Mouse (Mus musculus): ENCODE data around the gene Adamts17. TPM values are rescaled to one million over a fixed set of nuclear protein-coding genes. Genes with fewer than 3 reads are reported as not detected.

Gene Adamts17
- total and polyA plus RNA-seq, 3 experiments = under 0.01 TPM; not detected in 2

DNA sequence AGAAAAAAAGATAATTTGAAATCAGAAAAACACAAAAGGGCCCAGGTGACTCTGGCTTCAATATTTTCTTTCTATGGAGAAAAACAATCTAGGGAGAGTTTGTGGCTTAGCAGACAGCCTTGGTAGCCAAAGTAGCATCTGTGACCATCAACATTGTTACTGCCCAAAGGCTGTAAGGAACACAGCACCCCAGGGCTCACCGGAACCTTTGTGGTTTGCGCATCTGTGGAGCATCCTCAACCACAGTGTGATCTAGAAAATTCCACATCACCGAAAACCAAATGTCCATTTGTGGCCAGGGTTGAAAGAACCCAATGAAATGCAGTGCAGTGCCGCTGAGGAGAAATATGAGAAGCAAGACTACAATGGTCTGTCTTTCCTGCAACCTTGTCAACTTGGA is 27.2 kb upstream of the Adamts17 start:
- no peaks in the 10 kb centered on the region for H3K27me3 ChIP-seq (ENCODE audit: insufficient read depth, low read length)
- no peaks in the 10 kb centered on the region for H3K4me1 ChIP-seq (ENCODE audit: insufficient read depth, low read depth, low read length)
- TF ChIP-seq POLR2AphosphoS5 (IDR thresholded peaks at IDR 0.05; ENCODE audit: insufficient replicate concordance, low read depth, low read length) = no peak
- TF ChIP-seq TAL1 (conservative IDR thresholded peaks at IDR 0.05; ENCODE audit: low read depth, low read length) = no peak
- no peak for TF ChIP-seq GATA2 (IDR thresholded peaks at IDR 0.05; ENCODE audit: borderline replicate concordance, low read depth, low read length)
- TF ChIP-seq CTCF (IDR thresholded peaks at IDR 0.05; ENCODE audit: low read depth, low read length) = no peak
- no peak for TF ChIP-seq GATA1 (IDR thresholded peaks at IDR 0.05; ENCODE audit: borderline replicate concordance, low read length)
- no peak for DNase-seq (ENCODE audit: low spot score)
- H3K9me3 ChIP-seq (replicated peaks) = no peaks in the 10 kb centered on the region
- H3K4me3 ChIP-seq (ENCODE audit: low read depth, low read length) = no peak overlapping the region
- H3K36me3 ChIP-seq (replicated peaks) = no peaks in the 10 kb centered on the region
- ATAC-seq (ENCODE audit: extremely low read depth, insufficient number of reproducible peaks, low FRiP score, poor library complexity, severe bottlenecking) = no peak

GRCm38 (mm10) chr7:66812737-66813136 is 26.8 kb upstream of the Adamts17 start:
- H3K27me3 ChIP-seq (ENCODE audit: insufficient read depth, low read length) = no peaks in the 10 kb centered on the region
- no peaks in the 10 kb centered on the region for H3K4me1 ChIP-seq (ENCODE audit: insufficient read depth, low read depth, low read length)
- H3K36me3 ChIP-seq (replicated peaks) = no peaks in the 10 kb centered on the region
- H3K9me3 ChIP-seq (replicated peaks) = no peaks in the 10 kb centered on the region
- ATAC-seq (ENCODE audit: extremely low read depth, insufficient number of reproducible peaks, low FRiP score, poor library complexity, severe bottlenecking) (no peak), DNase-seq (ENCODE audit: low spot score) (no peak)
- TF ChIP-seq GATA2 (IDR thresholded peaks at IDR 0.05; ENCODE audit: borderline replicate concordance, low read depth, low read length) (no peak), POLR2AphosphoS5 (IDR thresholded peaks at IDR 0.05; ENCODE audit: insufficient replicate concordance, low read depth, low read length) (no peak), TAL1 (conservative IDR thresholded peaks at IDR 0.05; ENCODE audit: low read depth, low read length) (no peak), CTCF (IDR thresholded peaks at IDR 0.05; ENCODE audit: low read depth, low read length) (no peak), GATA1 (IDR thresholded peaks at IDR 0.05; ENCODE audit: borderline replicate concordance, low read length) (no peak)
- H3K4me3 ChIP-seq (ENCODE audit: low read depth, low read length) = no peak overlapping the region

GRCm38 (mm10) chr7:66813172-66813571 is 26.4 kb upstream of the Adamts17 start:
- DNase-seq (ENCODE audit: low spot score) (no peak), ATAC-seq (ENCODE audit: extremely low read depth, insufficient number of reproducible peaks, low FRiP score, poor library complexity, severe bottlenecking) (no peak)
- no peaks in the 10 kb centered on the region for H3K27me3 ChIP-seq (ENCODE audit: insufficient read depth, low read length)
- no peaks in the 10 kb centered on the region for H3K9me3 ChIP-seq (replicated peaks)
- H3K4me1 ChIP-seq (ENCODE audit: insufficient read depth, low read depth, low read length) = no peaks in the 10 kb centered on the region
- H3K36me3 ChIP-seq (replicated peaks) = no peaks in the 10 kb centered on the region
- no peak overlapping the region for H3K4me3 ChIP-seq (ENCODE audit: low read depth, low read length)
- no peak for TF ChIP-seq CTCF (IDR thresholded peaks at IDR 0.05; ENCODE audit: low read depth, low read length)
- TF ChIP-seq POLR2AphosphoS5 (IDR thresholded peaks at IDR 0.05; ENCODE audit: insufficient replicate concordance, low read depth, low read length) = no peak
- no peak for TF ChIP-seq TAL1 (conservative IDR thresholded peaks at IDR 0.05; ENCODE audit: low read depth, low read length)
- TF ChIP-seq GATA1 (IDR thresholded peaks at IDR 0.05; ENCODE audit: borderline replicate concordance, low read length) = no peak
- TF ChIP-seq GATA2 (IDR thresholded peaks at IDR 0.05; ENCODE audit: borderline replicate concordance, low read depth, low read length) = no peak

DNA sequence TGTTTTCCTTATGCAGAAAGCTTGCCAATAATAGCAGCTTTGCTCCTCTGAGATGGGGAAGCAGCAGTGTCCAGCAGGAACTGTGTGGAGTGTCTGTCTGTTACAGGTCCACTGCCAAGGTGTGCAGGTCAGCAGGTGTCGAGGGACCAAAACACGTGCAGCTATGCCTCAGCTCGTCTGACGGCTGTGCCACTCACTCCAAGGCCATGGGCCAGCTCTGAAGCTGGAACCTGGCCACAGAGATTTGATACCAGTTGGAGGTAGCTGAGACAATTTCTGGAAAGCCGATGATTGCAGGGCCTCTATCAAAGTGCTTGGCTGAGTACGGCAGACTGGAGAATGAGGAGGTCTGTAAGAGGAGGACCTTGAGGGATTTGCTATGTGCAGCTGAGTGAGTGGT is 24.0 kb upstream of the Adamts17 start:
- Histone ChIP-seq H3K9me3 (replicated peaks) (no peaks in the 10 kb centered on the region), H3K4me3 (ENCODE audit: low read depth, low read length) (no peak overlapping the region), H3K4me1 (ENCODE audit: insufficient read depth, low read depth, low read length) (no peaks in the 10 kb centered on the region), H3K27me3 (ENCODE audit: insufficient read depth, low read length) (no peaks in the 10 kb centered on the region), H3K36me3 (replicated peaks) (no peaks in the 10 kb centered on the region)
- ATAC-seq (ENCODE audit: extremely low read depth, insufficient number of reproducible peaks, low FRiP score, poor library complexity, severe bottlenecking) (no peak), DNase-seq (ENCODE audit: low spot score) (no peak)
- TF ChIP-seq TAL1 (conservative IDR thresholded peaks at IDR 0.05; ENCODE audit: low read depth, low read length) = no peak
- no peak for TF ChIP-seq CTCF (IDR thresholded peaks at IDR 0.05; ENCODE audit: low read depth, low read length)

- H3K9me3 ChIP-seq (replicated peaks) = no peaks in the 10 kb centered on the region
- H3K4me1 ChIP-seq (ENCODE audit: insufficient read depth, low read depth, low read length) = no peaks in the 10 kb centered on the region
- TF ChIP-seq POLR2AphosphoS5 (IDR thresholded peaks at IDR 0.05; ENCODE audit: insufficient replicate concordance, low read depth, low read length) (no peak), CTCF (IDR thresholded peaks at IDR 0.05; ENCODE audit: low read depth, low read length) (peak; percentile 85), GATA2 (IDR thresholded peaks at IDR 0.05; ENCODE audit: borderline replicate concordance, low read depth, low read length) (no peak), TAL1 (conservative IDR thresholded peaks at IDR 0.05; ENCODE audit: low read depth, low read length) (no peak)
- H3K4me3 ChIP-seq (ENCODE audit: low read depth, low read length) = no peak overlapping the region
- peak; percentile 11 for DNase-seq (ENCODE audit: low spot score)
- ATAC-seq (ENCODE audit: extremely low read depth, insufficient number of reproducible peaks, low FRiP score, poor library complexity, severe bottlenecking) = no peak
- no peaks in the 10 kb centered on the region for H3K36me3 ChIP-seq (replicated peaks)
- H3K27me3 ChIP-seq (ENCODE audit: insufficient read depth, low read length) = no peaks in the 10 kb centered on the region
These were observed 19.5 kb upstream of the Adamts17 start for GRCm38 (mm10) chr7:66820034-66820433.

GRCm38 (mm10) chr7:66830803-66831202 is 8.7 kb upstream of the Adamts17 start:
- DNase-seq (ENCODE audit: low spot score) = no peak
- TF ChIP-seq GATA2 (IDR thresholded peaks at IDR 0.05; ENCODE audit: borderline replicate concordance, low read depth, low read length) (no peak), TAL1 (conservative IDR thresholded peaks at IDR 0.05; ENCODE audit: low read depth, low read length) (no peak), GATA1 (IDR thresholded peaks at IDR 0.05; ENCODE audit: borderline replicate concordance, low read length) (no peak), POLR2AphosphoS5 (IDR thresholded peaks at IDR 0.05; ENCODE audit: insufficient replicate concordance, low read depth, low read length) (no peak), CTCF (IDR thresholded peaks at IDR 0.05; ENCODE audit: low read depth, low read length) (no peak)
- H3K36me3 ChIP-seq (replicated peaks) = no peaks in the 10 kb centered on the region
- H3K4me1 ChIP-seq (ENCODE audit: insufficient read depth, low read depth, low read length) = no peaks in the 10 kb centered on the region
- H3K9me3 ChIP-seq (replicated peaks) = no peaks in the 10 kb centered on the region
- H3K27me3 ChIP-seq (ENCODE audit: insufficient read depth, low read length) = no peaks in the 10 kb centered on the region
- ATAC-seq (ENCODE audit: extremely low read depth, insufficient number of reproducible peaks, low FRiP score, poor library complexity, severe bottlenecking) = no peak
- H3K4me3 ChIP-seq (ENCODE audit: low read depth, low read length) = no peak overlapping the region

- Histone ChIP-seq H3K27me3 (ENCODE audit: insufficient read depth, low read length) (no peaks in the 10 kb centered on the region), H3K4me3 (ENCODE audit: low read depth, low read length) (no peak overlapping the region)
- DNase-seq (ENCODE audit: low spot score) = no peak
These were observed 8.2 kb upstream of the Adamts17 start for GRCm38 (mm10) chr7:66831295-66831694.

More at GRCm38 (mm10) chr7:66831295-66831694, 8.2 kb upstream of the Adamts17 start:
- Histone ChIP-seq H3K36me3 (replicated peaks) (no peaks in the 10 kb centered on the region), H3K9me3 (replicated peaks) (no peaks in the 10 kb centered on the region), H3K4me1 (ENCODE audit: insufficient read depth, low read depth, low read length) (no peaks in the 10 kb centered on the region)
- TF ChIP-seq CTCF (IDR thresholded peaks at IDR 0.05; ENCODE audit: low read depth, low read length) (no peak), GATA1 (IDR thresholded peaks at IDR 0.05; ENCODE audit: borderline replicate concordance, low read length) (no peak), TAL1 (conservative IDR thresholded peaks at IDR 0.05; ENCODE audit: low read depth, low read length) (no peak), GATA2 (IDR thresholded peaks at IDR 0.05; ENCODE audit: borderline replicate concordance, low read depth, low read length) (no peak), POLR2AphosphoS5 (IDR thresholded peaks at IDR 0.05; ENCODE audit: insufficient replicate concordance, low read depth, low read length) (no peak)
- ATAC-seq (ENCODE audit: extremely low read depth, insufficient number of reproducible peaks, low FRiP score, poor library complexity, severe bottlenecking) = no peak
